Mouse (Mus musculus) layer of hippocampus, adult 8-10 months (tissue): ENCODE data around the gene Fibin. TPM values are rescaled to one million over a fixed set of nuclear protein-coding genes. Genes with fewer than 3 reads are reported as not detected.

Source experiments
- DNase-seq, 2 experiments: peaks; one replicate each; pipeline ENCODE4 v3.0.0; 2022; ENCODE audit warnings: low spot score in 2 of 2
- total RNA-seq, 4 experiments: library from RNA; stranded (reverse); gene quantifications; 2 replicates each; pipeline ENCODE4 v1.2.4; 2022

The Fibin gene
- total RNA-seq, result 1 to 10 TPM; 2.4 to 3.6 (median 2.9) TPM

DNA sequence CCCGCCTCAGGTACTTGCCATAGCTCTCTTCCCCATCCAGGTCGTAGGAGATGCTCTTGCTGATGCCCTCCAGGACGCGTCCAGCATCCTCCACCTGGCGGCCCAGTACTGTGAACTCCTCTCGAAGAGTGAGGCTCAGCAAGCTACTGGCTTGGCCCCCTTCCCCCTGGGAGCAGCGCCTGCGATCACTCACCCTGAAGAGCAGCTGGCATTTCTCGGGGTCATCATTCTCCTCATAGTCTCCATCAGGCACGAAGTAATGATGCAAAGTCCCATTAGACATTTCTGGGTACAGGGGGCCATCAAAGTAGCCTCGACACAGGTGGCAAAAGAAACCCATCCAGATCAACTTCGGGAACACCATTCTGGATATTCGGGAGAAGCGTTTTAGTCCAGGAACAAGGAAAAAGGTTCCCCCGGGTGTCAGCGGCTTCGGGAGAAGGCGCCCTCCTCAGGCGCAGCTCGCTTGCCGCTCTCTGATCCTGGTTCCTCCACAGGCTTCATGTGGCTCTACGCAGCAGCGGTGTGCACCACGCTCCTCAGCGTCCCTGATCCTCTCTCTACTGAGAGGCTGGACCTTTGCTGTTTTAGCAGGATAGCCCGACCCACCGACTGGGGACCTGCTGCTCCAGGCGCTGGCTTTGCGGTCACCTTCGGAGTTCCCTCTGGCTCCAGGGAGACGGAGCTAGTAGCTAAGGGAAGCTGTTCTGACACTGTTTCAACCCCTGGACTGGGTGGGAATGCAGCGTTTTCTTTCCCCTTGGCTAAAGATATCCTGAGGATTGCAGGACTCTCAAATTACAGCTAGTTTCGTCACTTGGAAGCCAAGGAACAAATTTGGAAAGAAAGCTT, at the start of gene Fibin:
TSS of gene Fibin (minus strand) at position 752 of the 852 bp plus-strand sequence.
- peak; percentile 5 to 46 for DNase-seq

DNA sequence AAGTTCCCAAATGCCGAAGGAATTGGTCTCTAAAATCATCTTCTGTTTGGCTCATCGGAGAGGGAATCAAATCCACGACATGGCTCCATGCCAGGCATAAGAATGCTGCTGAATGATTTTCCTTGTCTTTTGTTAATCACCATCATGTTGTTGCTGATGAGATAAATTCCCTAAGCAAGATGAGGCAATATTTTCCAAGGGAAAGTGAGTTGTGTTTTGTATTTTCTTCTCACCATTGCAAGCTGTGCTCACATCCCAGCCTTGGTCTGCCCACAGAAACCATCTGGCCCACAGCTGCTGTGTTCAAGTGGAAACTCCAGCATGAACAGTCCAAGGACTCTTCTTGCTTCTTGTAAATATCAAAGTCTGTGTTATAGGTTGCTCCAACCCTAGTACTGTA, 48.4 kb upstream of the Fibin start:
- DNase-seq, result peak; percentile 65 to 71

DNA sequence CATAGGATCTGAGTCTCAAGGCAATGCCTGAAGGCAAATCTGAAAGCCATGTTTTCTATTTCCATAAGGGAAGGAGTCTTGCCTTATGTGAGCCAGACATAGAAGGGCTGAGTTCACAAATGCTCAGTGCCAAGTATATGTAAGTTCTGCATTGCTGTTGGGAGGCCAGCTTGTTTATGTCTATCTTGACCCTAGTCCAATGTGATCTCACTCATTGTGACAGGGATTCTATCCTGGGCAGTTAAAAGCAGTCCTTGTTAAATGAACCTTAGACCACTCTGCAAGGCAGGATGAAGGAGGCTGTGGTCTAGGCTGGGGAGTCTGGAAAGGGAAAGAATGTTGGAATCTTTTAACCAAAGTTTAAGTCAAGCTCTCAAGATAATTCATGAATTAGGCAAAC, 45.8 kb upstream of the Fibin start:
- no peak for DNase-seq

DNA sequence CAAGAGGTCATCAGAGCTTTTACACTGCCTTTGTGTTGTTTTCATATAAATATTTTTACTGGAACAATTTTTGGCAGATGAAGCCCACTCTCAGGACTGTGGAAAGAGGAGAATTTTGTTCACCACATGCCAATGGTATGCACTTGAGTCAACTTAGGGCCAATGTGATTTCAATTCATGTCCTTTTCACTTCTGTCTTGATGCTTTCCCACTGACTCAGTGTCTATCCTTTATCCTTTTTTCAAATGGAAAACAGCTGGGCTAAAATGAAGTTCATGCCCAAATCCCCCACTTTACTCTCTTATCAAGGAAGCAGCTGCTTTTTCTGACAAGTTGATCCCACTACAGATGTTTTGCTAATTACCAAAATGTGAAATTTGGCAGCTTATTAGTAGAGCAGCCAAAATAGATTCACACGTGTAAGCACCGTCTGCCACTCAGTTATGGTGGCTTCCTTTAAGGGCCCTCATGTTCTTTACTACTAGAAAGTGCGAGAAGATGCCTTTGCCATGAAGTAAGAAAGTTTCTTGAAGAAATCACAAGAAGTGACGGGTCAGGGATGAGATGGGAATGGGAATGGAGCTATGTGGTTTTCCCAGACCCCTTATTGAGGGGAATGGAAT, 29.8 kb upstream of the Fibin start:
- DNase-seq, result no peak

DNA sequence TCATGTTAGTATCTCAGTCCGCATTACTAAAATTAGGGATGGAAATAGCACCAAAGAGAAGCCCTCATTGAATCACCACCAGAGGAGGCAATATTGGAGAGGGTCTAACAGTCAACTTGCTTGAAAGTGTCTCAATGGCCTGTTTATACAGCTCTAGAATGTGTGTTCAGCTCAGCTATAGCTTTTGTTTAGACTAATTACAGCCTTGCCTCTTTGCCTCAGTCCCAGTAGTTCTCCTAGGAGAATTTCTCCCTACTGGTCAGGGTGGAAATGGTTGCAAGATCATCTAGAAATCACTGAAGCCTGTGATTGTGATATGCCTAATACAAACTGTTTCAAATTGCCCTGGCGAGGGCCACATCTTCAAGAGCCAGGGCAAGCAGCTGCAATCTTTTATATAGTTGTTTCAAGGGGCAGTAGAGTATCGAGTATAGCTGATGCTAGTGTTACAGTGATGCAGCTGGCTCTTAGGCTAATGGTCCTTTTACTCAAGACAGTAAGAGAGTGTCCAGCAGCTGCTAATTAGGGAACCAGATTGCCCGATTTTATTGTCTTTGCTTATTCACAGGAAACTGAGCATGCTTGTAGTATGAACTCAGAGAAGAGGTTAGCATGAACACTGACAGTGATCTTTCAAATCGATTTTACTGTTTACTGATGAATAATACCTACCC, 27.9 kb upstream of the Fibin start:
- DNase-seq, result no peak

DNA sequence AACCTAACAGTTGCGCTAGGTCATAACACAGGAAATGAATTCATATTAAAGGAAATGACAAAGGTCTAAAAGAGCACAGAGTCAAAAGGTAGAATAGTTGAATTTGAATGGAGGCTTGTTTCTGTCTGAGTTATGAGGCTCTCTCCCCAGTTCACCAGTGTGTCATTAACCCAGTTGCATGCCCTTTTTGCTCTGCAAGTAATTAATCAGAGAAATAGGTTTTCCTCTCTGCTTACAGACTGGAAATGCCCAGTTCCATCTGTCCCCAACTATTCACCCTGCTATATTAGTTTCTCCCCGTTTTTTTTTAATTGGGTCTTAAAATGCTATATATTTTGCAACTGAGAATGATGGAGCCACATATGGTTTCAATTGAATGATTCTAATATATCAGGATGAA, 16.8 kb upstream of the Fibin start:
- no peak for DNase-seq

DNA sequence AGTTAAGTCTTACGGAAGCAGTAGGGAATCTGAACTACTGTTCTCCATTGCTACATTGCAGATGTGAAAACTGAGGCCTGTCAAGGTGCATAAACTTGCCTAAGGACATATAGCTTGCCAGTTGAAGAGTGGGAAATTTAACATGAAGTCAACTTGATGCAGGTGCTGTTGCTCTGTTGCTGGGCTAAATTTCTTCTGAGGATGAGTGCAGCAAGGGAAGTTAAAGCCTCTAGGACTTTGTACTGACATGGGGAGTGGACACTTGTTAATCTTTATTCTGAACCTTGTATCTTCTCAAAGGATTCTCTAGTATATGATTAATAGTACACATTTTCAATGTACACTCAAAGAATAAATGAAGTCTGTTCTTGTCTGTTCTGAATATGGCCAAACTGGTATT, 13.7 kb upstream of the Fibin start:
- DNase-seq, result no peak

DNA sequence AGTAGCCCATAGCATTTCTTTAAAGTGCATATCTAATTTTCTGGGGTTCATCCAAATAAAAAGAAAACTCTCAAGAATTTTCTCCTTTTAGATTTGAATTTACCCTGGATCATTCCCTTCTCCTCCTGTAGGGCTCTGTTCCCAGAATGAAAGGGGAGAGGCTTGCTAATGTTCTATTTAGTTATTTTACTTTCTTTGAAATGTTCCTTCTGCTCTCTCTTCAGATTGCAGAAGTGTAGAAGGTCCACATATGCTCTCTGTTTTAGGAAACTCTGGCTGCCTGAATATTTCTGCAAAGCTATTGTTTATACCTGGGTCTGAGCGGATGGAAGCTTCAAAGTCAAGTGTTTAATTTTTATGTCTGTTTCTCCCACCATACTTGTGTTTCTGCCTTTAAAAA, 12.5 kb upstream of the Fibin start:
- no peak for DNase-seq

DNA sequence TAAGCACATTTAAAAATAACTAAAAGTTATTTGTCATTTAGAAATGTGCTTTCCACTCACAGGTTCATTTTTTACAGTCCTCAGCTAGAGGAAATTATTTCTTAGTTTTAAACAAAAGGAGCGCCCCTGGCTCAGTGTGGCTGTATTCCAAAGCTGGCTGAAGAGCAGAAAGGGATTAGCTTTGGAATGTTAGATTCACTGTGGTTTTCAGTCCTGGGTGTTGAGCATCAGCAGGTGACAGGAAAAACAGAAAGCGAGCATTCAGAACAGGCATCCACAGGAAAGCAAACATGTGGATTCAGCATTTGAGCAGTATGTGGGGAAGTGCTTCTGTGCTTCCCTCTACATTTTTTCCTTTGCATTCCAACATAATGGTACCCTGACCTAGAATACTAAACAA, 10.2 kb upstream of the Fibin start:
- no peak for DNase-seq

DNA sequence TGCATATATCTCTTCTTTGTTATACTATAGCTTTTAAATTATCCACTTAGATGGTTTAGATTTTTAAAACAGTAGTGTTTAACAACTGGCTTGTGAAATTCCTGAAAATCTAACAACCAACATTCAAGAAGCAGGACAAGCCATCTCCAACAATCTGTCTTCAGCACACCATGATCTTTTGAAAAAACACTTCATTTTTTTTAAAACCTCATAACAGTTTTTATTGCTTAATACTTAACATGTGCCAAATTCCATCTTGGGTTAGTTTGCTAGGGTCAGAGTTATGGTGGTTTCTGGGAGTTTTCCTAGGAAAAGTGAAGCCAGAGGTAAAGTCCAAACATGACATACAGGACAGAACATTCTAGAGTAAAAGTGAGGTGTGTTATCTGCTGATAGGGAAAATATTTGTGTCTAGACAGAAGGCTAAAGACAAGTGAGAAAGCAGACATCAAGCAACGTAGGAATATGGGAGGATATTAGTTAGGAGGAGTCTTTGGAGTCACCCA, 4.5 kb upstream of the Fibin start:
- no peak for DNase-seq

DNA sequence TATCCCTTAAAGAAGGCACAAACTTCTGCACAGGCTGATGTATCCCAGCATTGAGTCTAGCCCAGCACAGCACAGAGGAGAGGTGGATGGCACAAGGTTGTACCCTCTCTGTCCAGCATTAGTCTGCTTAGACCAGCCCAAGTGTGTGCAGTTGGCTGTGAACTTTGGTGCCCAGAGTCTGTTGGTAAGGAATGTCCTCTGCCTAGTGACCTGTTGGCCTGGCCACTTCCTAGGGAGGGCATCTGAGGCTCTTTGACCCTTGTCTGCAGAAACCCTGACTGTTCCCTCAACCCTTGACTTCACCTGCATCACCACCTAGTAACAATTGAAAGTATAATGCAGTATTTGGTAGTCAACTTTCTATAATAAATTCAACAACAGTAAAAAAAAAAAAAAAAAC, 2.4 kb upstream of the Fibin start:
- DNase-seq, result no peak

DNA sequence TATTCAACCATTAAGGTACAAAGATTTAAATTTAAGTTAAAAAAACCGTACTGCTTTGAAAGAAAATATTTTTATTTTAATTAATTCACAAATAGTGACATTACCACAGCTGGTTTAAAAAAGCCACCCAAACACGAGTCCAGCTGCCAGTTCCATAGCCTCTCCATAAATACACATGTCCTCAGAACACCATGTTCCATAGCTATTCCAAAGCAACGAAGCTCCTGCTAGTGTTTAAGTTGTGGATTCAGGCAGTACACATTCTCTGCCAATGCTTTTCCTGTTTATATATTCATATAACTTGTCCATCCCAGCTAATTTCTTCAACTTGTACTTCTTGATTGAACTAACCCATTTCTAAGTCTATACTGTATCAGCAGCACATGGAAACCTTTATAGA, 872 bp upstream of the Fibin start:
- no peak for DNase-seq

DNA sequence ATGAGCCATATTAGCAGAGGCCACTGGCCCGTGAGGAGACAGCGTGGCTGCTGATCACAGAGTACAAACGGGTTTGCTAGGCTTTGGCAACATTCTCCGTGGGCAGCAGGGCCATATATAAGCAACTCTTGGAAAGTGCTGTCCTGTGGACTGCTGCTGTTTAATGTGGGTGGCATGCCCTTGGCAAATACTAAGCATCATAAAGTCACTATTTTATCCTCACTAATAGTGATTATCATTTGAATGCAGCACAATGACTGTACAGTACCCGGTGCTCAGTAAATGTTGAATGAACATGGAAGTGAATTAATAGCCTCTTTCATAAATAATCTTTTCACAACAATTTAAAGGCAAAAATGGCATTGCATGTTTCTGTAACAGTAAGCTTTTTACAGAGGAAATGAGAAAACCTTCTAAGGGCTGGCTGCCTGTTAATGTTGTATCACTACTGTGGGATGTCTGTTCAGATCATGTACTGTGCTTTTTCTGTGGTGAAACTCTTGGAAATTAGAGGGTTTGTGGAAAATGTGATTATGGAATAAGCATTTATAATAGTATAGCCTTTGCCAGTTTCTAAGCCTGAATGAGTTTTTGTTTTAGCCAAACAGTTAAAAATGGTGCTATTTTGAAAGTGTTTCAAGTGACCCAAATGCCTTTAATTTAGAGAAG, 9.5 kb downstream of the Fibin start:
- no peak for DNase-seq

DNA sequence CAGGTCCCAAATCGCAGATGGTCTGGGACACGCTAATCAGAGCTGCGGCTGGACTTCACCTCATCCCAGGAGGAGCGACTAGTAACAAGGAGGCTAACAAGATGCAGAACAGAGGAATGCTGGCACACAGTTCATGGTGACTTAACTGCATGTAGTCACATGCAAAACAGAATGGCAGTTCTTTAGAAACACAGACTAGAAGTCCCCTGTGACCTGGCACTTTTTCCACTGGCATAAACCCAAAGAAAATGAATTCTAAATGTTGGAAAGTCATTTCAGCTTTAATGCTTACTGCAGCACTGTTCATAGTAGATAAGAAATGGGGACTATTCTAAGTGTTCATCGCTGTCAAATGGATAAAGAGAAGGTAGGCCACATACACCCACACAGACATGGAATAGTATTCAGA, 11.1 kb downstream of the Fibin start:
- DNase-seq, result no peak

DNA sequence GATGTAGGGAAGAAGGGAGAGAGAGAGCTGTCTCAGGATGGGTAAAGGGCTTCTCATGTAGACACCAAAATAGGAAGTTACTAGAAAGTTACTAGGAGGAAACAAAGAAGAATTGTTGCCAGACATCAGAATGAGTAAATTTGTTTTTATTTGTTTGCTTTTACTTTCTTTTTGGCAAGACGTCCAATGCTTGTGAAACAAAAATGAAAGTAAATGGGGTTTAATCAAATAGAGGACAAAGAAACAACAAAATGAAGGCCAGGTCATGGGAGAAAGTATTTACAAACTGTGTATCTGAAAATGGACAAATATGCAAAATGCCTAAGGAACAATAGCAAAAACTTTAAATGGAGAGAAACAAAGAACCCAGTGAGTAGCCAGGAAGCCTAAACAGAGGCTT, 11.6 kb downstream of the Fibin start:
- DNase-seq, result no peak

DNA sequence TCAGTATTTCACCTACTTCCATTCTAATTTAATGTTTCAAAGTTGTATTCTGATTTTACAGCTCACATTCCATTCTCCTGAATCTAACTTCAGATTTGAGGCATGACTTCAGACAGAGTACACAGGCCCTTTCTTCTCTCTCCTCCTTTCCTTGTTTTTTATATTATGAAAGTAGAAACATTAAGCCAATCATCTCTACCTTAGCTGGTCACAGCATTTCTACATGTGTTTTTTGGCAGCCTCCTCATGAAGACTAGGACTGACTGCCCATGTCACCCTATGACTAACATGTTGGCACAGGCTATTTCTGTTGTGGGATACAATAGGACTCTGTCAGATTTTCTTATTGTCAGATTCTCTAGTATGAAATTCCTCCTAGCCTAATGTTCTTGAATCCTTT, 34.0 kb downstream of the Fibin start:
- DNase-seq, result no peak

DNA sequence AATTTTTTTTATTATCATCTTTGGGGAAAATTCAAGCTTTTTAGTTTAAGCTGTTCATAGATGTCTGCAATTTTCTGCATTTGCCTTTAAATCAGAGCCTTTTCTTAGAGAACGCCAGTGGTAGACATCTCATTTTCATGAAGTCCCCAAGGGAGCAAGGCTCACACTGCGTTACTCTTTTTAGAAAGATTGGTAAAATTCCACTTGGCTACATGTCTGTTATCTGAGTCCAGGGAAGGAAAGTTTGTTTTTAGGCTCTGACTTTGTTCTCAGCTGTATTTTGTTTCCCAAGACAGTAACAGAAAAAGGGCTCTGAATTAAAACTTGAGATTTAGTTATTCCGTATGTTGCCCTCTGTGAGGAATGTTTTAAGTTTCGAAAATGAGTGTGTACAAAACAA, 43.0 kb downstream of the Fibin start:
- no peak for DNase-seq

DNA sequence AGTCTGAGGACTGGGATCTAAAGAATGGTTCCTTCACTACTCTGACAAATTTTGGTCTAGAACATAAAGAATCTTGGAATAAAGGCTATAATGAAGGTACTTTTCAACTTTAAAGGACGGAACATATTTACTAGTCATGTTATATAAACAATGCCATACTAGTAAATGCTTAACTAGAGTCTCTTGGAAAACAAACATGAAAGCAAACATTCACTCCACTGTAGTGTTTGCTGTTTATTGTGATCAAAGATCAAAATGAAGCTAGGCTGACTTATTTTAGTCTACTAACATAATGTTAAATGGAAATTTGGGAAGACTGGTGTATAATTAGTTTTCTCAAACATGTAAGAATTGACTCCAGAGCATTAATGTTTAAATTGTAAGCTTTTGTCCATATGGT, 43.7 kb downstream of the Fibin start:
- DNase-seq, result no peak

DNA sequence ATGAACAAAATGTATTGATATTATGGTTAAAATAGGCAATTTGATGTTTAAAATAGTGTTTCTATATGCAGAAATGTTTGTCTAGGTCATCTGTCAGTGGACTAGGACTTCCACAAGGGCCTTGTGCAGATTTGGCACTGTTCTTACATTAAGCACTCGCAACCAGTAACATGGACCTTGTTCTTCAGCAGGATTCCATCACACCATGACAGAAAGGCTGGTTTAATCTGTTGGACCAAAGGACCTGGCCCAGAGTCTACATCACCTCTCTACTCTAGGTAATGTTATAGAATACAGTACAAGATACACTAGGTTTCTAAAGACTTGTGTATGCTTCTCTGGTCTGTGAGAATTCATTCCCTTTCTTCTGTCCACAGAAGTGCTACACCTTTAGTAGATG, 44.3 kb downstream of the Fibin start:
- DNase-seq, result no peak

DNA sequence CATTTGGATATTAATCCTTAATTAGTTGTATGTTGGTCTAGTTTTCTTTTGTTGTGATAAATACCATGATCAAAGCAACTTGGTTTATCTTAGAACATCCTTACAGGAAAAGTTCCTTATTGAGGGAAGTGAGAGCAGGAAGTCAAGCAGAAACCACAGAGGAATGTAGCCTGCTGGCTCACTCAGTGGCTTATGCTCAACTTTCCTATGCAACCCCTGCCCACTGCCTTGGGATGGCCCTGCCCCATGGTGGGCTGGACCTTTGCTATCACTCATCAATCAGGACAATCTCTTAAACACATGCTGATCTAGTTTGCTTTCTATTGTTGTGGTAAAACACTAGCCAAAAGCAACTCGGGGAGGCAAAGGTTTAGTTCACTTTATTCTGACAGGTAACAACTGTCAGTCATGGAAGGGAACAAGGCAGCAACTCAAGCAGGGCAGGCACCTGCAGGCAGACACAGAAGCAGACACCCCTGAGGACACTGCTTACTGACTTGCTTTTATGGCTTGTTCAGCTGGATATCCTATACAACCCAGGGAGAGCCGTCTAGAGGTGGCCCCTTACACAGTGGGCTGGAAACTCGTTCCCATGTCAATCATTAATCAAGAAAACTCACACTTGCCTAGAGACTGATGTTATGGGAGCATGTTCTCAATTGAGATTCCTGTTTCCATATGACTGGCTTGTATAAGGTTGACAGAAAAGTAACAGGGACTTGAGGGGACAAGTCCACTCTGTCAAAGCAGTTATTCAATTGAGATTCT, 46.7 kb downstream of the Fibin start:
- DNase-seq, result no peak

DNA sequence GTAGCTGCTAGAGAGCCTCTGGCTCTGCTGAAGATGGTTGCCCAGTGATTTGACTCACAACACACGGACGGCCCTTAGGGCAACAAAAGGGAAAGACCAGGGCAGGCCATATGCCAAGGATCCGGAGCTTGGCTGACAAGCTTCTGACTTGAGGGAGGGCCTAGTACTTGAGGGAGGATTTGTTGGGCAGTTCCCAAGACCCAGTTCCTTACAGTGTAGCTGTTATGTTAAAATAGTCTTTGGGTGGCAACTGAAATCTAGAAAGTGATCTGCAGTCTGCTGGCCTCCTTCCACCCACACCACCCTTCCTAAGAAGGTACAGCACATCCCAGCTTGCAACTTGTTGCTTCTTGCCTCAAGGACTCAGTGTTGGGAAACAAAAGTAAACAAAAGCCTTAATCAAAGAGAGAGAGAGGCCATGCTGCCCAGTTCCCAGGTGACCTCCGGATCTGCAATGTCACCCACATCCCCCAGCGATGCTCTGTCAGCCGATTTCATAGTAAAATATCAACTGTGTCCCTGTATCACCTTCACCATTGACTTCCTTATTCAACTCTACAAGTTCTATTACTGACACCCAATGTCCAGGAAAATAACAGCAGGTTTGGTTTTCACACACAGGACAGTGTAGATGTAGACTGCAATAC, 48.4 kb downstream of the Fibin start, which contains the start of gene Bbox1:
TSS of gene Bbox1 (minus strand) at position 52 of the 647 bp plus-strand sequence.
- DNase-seq, result no peak
